In genomic region chr11:62022718-62023493, GRCm38 (mm10) we compare ENCODE assay signal across 12 mouse cellular contexts.
DNase-seq lines count a peak whose midpoint lies in the region; ATAC-seq and TF ChIP-seq lines count a peak whose summit lies in the region.
"Had no signal": no experiment of that assay in that cellular context is flagged by ENCODE, and none has a peak within 500 bp of the region (broad histone marks: within the 10 kb centered on the region; RNA-seq: fewer than 3 reads in every experiment).

No protein-coding gene starts in this region.

- no peak overlapping the region for H3K4me3 ChIP-seq in limb, embryonic 15.5 days
- H3K4me3 ChIP-seq in limb, embryonic 10.5 days = no peak overlapping the region
- H3K4me3 ChIP-seq in lung, postnatal 0 days (ENCODE audit: low read depth, low read length) = no peak overlapping the region

- H3K27me3 ChIP-seq in limb, embryonic 15.5 days = no peaks in the 10 kb centered on the region; the same call in 1 of the 2 replicates
- 0 out of 2 replicates have a peak, but pooled peaks cover 5% of the 10 kb centered on the region for H3K27me3 ChIP-seq in limb, embryonic 10.5 days (ENCODE audit: low read depth, poor library complexity, severe bottlenecking)
- H3K27me3 ChIP-seq in Patski = no peaks in the 10 kb centered on the region
- H3K27me3 ChIP-seq in lung, postnatal 0 days (replicated peaks; ENCODE audit: insufficient read depth, low read length) = no peaks in the 10 kb centered on the region

- WGBS in limb, embryonic 15.5 days = 69% methylated on average over 8 of the region's 8 CpGs
- WGBS in limb, embryonic 10.5 days = 82% methylated on average over 8 of the region's 8 CpGs
- 59% methylated on average over 8 of the region's 8 CpGs for whole genome bisulfite sequencing in lung, postnatal 0 days

- DNase-seq in heart, adult 11 months = peak; percentile 89
- no peak for DNase-seq in heart, postnatal 25 days (ENCODE audit: low spot score)
- DNase-seq in limb, embryonic 10.5 days (ENCODE audit: low spot score) = no peak
- DNase-seq in Patski (ENCODE audit: low read depth, low spot score) = no peak
- peak; percentile 52 for DNase-seq in lung, postnatal 0 days (ENCODE audit: low spot score)
- DNase-seq in spleen, adult 18-20 months = no peak
- DNase-seq: kidney, postnatal 36 days; thymus, adult 2 months had no signal

- no peak overlapping the region for H3K4me2 ChIP-seq in limb, embryonic 15.5 days
- no peak overlapping the region for H3K4me2 ChIP-seq in lung, postnatal 0 days (replicated peaks; ENCODE audit: low read depth, low read length)
- H3K4me2 ChIP-seq: lung, embryonic 14.5 days had no signal

- in situ Hi-C loops in Patski (cut with MboI; ENCODE audit: low pct_unique_long_range_greater_than_20kb) = no loop called here

- no peak overlapping the region for H3K9ac ChIP-seq in limb, embryonic 15.5 days
- no peak overlapping the region for H3K9ac ChIP-seq in lung, postnatal 0 days (replicated peaks; ENCODE audit: low read depth)
- H3K9ac ChIP-seq: lung, embryonic 14.5 days had no signal

- POLR2A ChIA-PET in Patski (lab: Charles Lee) = no interaction called here

- intact Hi-C loops in heart, postnatal 25 days (cut with DNase I) = no loop called here

- H3K27ac ChIP-seq in limb, embryonic 15.5 days = 0 out of 2 replicates have a peak overlapping the region, but pooled peaks have one; percentile 43
- no peak overlapping the region for H3K27ac ChIP-seq in limb, embryonic 10.5 days
- peak overlapping the region; percentile 70 for H3K27ac ChIP-seq in lung, postnatal 0 days (ENCODE audit: low read length)

- no peak for ATAC-seq in limb, embryonic 15.5 days (ENCODE audit: insufficient number of reproducible peaks, low FRiP score, low TSS enrichment, low read depth)
- peak; percentile 66 for ATAC-seq in Patski
- ATAC-seq in lung, postnatal 0 days = peak; percentile 76
- ATAC-seq: forebrain, embryonic 14.5 days; hindbrain, postnatal 0 days had no signal

- no peaks in the 10 kb centered on the region for H3K36me3 ChIP-seq in limb, embryonic 15.5 days
- no peaks in the 10 kb centered on the region for H3K36me3 ChIP-seq in limb, embryonic 10.5 days
- no peaks in the 10 kb centered on the region for H3K36me3 ChIP-seq in lung, postnatal 0 days (ENCODE audit: insufficient read depth, low read length)

- TF ChIP-seq EP300 in lung, postnatal 0 days (IDR thresholded peaks at IDR 0.05) = no peak

- H3K9me3 ChIP-seq in limb, embryonic 15.5 days = no peaks in the 10 kb centered on the region
- H3K9me3 ChIP-seq in limb, embryonic 10.5 days (replicated peaks) = no peaks in the 10 kb centered on the region
- H3K9me3 ChIP-seq in lung, postnatal 0 days (ENCODE audit: low read length) = no peaks in the 10 kb centered on the region

- CTCF ChIA-PET in Patski (lab: Charles Lee) = interaction anchor here (1.1 kb wide), 1 partner anchor 66 kb away, joined by 3 read pairs; the partner anchor contains the start of gene Specc1

- TF ChIP-seq CTCF in Patski (IDR thresholded peaks at IDR 0.05) = no peak
- TF ChIP-seq CTCF in lung, postnatal 0 days (IDR thresholded peaks at IDR 0.05) = no peak

- peaks cover 14% of the 10 kb centered on the region for H3K4me1 ChIP-seq in limb, embryonic 15.5 days
- H3K4me1 ChIP-seq in limb, embryonic 10.5 days = peaks cover 23% of the 10 kb centered on the region
- no peaks in the 10 kb centered on the region; the same call in 1 of the 2 replicates for H3K4me1 ChIP-seq in lung, postnatal 0 days (ENCODE audit: insufficient read depth, low read depth, low read length)

Comparison
In these comparisons a context has a peak if more than half of its experiments do, and no peak if none do; other contexts are left out.
1. DNase-seq: peak in heart, adult 11 months (single experiment) and lung, postnatal 0 days (single experiment); none in heart, postnatal 25 days (single experiment), limb, embryonic 10.5 days (single experiment), Patski (single experiment) and spleen, adult 18-20 months (0 of 2).